In genomic region chr7:56899762-56900161, GRCm38 (mm10) we compare ENCODE assay signal across 25 mouse cellular contexts.
A peak's percentile ranks its signal among the peaks of the same experiment; 100 is the strongest.
DNase-seq lines count a peak whose midpoint lies in the region; ATAC-seq and TF ChIP-seq lines count a peak whose summit lies in the region.
"Had no signal": no experiment of that assay in that cellular context is flagged by ENCODE, and none has a peak within 500 bp of the region (broad histone marks: within the 10 kb centered on the region; RNA-seq: fewer than 3 reads in every experiment).

No protein-coding gene starts in this region.

- H3K4me1 ChIP-seq in kidney, embryonic 14.5 days (ENCODE audit: control insufficient read depth, insufficient read depth, low read length), result no peaks in the 10 kb centered on the region
- no peaks in the 10 kb centered on the region for H3K4me1 ChIP-seq in kidney, postnatal 0 days (replicated peaks; ENCODE audit: insufficient read depth, low read length)
- H3K4me1 ChIP-seq in forebrain, embryonic 16.5 days (replicated peaks; ENCODE audit: control insufficient read depth, insufficient read depth, low read length), result no peaks in the 10 kb centered on the region
- H3K4me1 ChIP-seq: embryonic facial prominence, embryonic 12.5 days; embryonic facial prominence, embryonic 15.5 days; heart, embryonic 10.5 days; heart, embryonic 13.5 days had no signal

- no peak overlapping the region for H3K4me3 ChIP-seq in kidney, embryonic 14.5 days (ENCODE audit: low read length)
- no peak overlapping the region for H3K4me3 ChIP-seq in kidney, postnatal 0 days (replicated peaks; ENCODE audit: low read depth, low read length)
- H3K4me3 ChIP-seq in forebrain, embryonic 16.5 days (replicated peaks; ENCODE audit: low read length), result no peak overlapping the region
- H3K4me3 ChIP-seq: embryonic facial prominence, embryonic 12.5 days; embryonic facial prominence, embryonic 15.5 days; heart, embryonic 10.5 days; heart, embryonic 13.5 days had no signal

- no peak for TF ChIP-seq CTCF in kidney, postnatal 0 days (IDR thresholded peaks at IDR 0.05; ENCODE audit: low read depth)

- H3K9ac ChIP-seq in kidney, embryonic 14.5 days (ENCODE audit: low read depth, low read length), result no peak overlapping the region
- no peak overlapping the region for H3K9ac ChIP-seq in kidney, postnatal 0 days (ENCODE audit: low read depth, low read length)
- no peak overlapping the region for H3K9ac ChIP-seq in forebrain, embryonic 16.5 days (replicated peaks; ENCODE audit: low read depth, low read length)
- H3K9ac ChIP-seq: embryonic facial prominence, embryonic 12.5 days; embryonic facial prominence, embryonic 15.5 days; heart, embryonic 13.5 days; hindbrain, embryonic 14.5 days had no signal

- no peak overlapping the region for H3K4me2 ChIP-seq in kidney, embryonic 14.5 days (replicated peaks; ENCODE audit: low read depth, low read length)
- H3K4me2 ChIP-seq in kidney, postnatal 0 days (ENCODE audit: low read length), result no peak overlapping the region
- H3K4me2 ChIP-seq in forebrain, embryonic 16.5 days (ENCODE audit: low read length), result no peak overlapping the region
- H3K4me2 ChIP-seq: embryonic facial prominence, embryonic 12.5 days; embryonic facial prominence, embryonic 15.5 days; heart, embryonic 13.5 days; hindbrain, embryonic 14.5 days had no signal

- H3K36me3 ChIP-seq in kidney, embryonic 14.5 days (ENCODE audit: control insufficient read depth, insufficient read depth, low read length), result no peaks in the 10 kb centered on the region
- no peaks in the 10 kb centered on the region for H3K36me3 ChIP-seq in kidney, postnatal 0 days (ENCODE audit: insufficient read depth, low read length)
- no peaks in the 10 kb centered on the region for H3K36me3 ChIP-seq in forebrain, embryonic 16.5 days (ENCODE audit: control insufficient read depth, insufficient read depth)
- H3K36me3 ChIP-seq: embryonic facial prominence, embryonic 12.5 days; embryonic facial prominence, embryonic 15.5 days; heart, embryonic 10.5 days; heart, embryonic 13.5 days had no signal

- 36% methylated on average over 4 of the region's 4 CpGs for WGBS in kidney, embryonic 14.5 days
- WGBS in kidney, postnatal 0 days, result 27% methylated on average over 4 of the region's 4 CpGs
- WGBS in forebrain, embryonic 16.5 days, result 42% methylated on average over 4 of the region's 4 CpGs

- no peaks in the 10 kb centered on the region for H3K9me3 ChIP-seq in kidney, embryonic 14.5 days (ENCODE audit: control insufficient read depth, low read length)
- no peaks in the 10 kb centered on the region for H3K9me3 ChIP-seq in kidney, postnatal 0 days (replicated peaks; ENCODE audit: low read length)
- H3K9me3 ChIP-seq in forebrain, embryonic 16.5 days (ENCODE audit: control insufficient read depth, low read length), result no peaks in the 10 kb centered on the region
- H3K9me3 ChIP-seq: embryonic facial prominence, embryonic 12.5 days; embryonic facial prominence, embryonic 15.5 days; heart, embryonic 10.5 days; heart, embryonic 13.5 days had no signal

- H3K27me3 ChIP-seq in kidney, embryonic 14.5 days (ENCODE audit: control insufficient read depth, insufficient read depth, low read length), result no peaks in the 10 kb centered on the region
- no peaks in the 10 kb centered on the region for H3K27me3 ChIP-seq in kidney, postnatal 0 days (ENCODE audit: insufficient read depth, low read length)
- no peaks in the 10 kb centered on the region for H3K27me3 ChIP-seq in forebrain, embryonic 16.5 days (replicated peaks; ENCODE audit: control insufficient read depth, insufficient read depth, low read length)
- H3K27me3 ChIP-seq: embryonic facial prominence, embryonic 12.5 days; embryonic facial prominence, embryonic 15.5 days; heart, embryonic 13.5 days had no signal

- no peak for DNase-seq in kidney, postnatal 25 days
- peak; percentile 56 for DNase-seq in kidney, postnatal 0 days (ENCODE audit: low spot score)
- no peak for DNase-seq in kidney, postnatal 4 days
- DNase-seq in mesoderm, embryonic 11.5 days (ENCODE audit: low read depth, low spot score), result peak; percentile 4
- DNase-seq: adrenal gland, adult 8-10 months; adrenal gland, postnatal 25 days; cerebellum, adult 18-20 months; cerebellum, adult 9-10 months; cerebellum, postnatal 14 days; gastrocnemius, postnatal 25 days; heart, adult 18-20 months; heart, postnatal 14 days; heart, postnatal 4 days had no signal

- ATAC-seq in kidney, embryonic 14.5 days (ENCODE audit: low FRiP score, low TSS enrichment), result peak; percentile 92
- ATAC-seq in kidney, postnatal 0 days (replicated peaks; ENCODE audit: low FRiP score, low read depth), result peak; percentile 65
- ATAC-seq in forebrain, embryonic 16.5 days, result no peak
- ATAC-seq: activated CD4-positive, CD25-positive, alpha-beta regulatory T cell, adult 4 months; CD4-positive, CD25-positive, alpha-beta regulatory T cell, adult 4 months; forebrain, embryonic 14.5 days; hindbrain, postnatal 0 days; inflammation-experienced regulatory T-cells, adult 6 months had no signal

- H3K27ac ChIP-seq in kidney, embryonic 14.5 days (ENCODE audit: low read depth, low read length), result no peak overlapping the region
- no peak overlapping the region for H3K27ac ChIP-seq in kidney, postnatal 0 days
- no peak overlapping the region for H3K27ac ChIP-seq in forebrain, embryonic 16.5 days (ENCODE audit: low read length)
- H3K27ac ChIP-seq: embryonic facial prominence, embryonic 12.5 days; embryonic facial prominence, embryonic 15.5 days; heart, embryonic 10.5 days; heart, embryonic 13.5 days; hindbrain, embryonic 14.5 days; hindbrain, postnatal 0 days had no signal

Comparison
In these comparisons a context has a peak if more than half of its experiments do, and no peak if none do; other contexts are left out.
1. DNase-seq: peak in kidney, postnatal 0 days (single experiment) and mesoderm, embryonic 11.5 days (single experiment); none in kidney, postnatal 25 days (0 of 2) and kidney, postnatal 4 days (0 of 2).